Mouse (Mus musculus) ovary, postnatal 14 days (tissue): Measurements from ENCODE around the gene Znrf3.

Source experiments
- DNase-seq: peaks from one replicate; pipeline ENCODE4 v3.0.0; 2022; ENCODE audit warnings: low spot score

The Znrf3 gene

DNA sequence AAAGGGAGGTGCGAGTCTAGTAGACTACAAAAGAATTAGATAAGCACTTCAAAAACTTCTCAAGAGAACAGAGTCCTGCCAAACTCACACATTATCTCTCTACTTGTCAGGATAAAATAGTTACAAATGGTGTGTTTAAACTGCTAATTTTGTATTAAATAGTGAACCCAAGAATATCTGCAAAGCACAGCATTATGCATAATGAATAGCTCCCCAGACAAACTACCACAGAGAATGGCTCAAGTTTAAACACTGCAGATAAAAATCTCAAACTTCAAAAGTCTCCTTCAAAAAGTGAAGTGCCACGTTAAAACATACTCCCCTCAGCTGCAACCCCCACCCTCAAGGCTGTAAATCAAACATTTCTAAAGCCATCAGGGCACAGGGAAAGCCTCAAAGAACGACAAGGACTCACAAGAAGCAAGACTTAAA lies 2.0 kb downstream of the Znrf3 start:
- no peak for DNase-seq

GRCm38 (mm10) chr11:5437646-5438045 lies 7.0 kb downstream of the Znrf3 start:
- DNase-seq, result no peak

DNA sequence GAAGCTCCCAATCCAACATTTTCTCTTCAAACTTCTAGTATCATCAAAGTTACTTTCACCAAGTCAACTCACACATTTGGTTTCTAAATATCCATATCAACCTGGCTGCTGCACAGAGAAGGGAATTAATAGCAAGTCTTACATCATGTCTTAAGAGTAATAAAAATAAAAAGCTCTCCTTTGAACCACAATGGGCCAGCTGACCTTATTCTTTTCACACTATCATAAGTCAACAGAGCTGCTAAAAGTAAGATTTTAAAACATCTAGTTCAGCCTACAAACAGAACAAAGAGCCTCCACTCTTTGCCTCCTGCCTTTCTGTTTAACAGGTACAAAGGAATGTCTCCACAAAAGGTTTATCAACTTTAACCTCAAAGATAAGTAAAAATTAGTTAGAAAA lies 7.7 kb downstream of the Znrf3 start:
- DNase-seq, result no peak

DNA sequence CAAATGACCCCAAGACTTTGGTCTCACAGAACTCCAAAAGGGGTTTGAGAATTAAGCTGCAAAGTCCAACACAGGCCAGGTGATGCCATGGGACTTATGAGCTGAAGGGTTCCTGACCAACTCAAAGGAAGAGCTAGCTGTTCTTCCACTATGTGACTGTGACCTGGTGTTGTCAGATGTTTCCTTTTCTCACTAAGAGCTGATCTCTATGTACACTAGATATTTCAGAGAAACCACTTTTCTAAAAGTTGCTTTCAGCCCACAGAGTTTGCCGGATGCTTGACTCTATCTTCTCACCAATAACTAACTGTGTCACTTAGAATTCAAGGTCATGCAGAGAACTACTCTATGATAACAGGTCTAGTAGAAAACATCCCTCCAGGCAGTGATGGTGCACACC lies 9.2 kb downstream of the Znrf3 start:
- no peak for DNase-seq

DNA sequence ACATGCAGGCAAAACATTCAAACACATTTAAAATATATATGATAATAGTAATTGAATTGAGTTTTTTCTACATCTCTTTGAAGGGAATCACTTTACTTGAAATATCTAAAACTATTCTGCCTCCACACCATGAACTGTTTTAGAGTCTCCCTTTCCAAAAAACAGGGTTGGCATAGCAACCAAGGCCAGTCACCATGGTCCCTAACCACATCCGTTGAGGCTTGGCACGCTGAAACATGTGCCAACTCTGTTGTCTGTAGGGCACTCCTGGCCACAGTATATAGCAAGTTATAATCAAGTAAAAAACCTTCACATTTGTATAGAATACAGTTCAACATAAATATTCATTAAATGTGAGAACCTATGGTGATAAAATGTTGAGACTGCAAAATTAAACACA lies 12.3 kb downstream of the Znrf3 start:
- no peak for DNase-seq

GRCm38 (mm10) chr11:5430863-5431262 lies 13.8 kb downstream of the Znrf3 start:
- DNase-seq, result no peak

- no peak for DNase-seq
These were observed 15.1 kb downstream of the Znrf3 start for GRCm38 (mm10) chr11:5429396-5430190.

GRCm38 (mm10) chr11:5427251-5427650 lies 17.4 kb downstream of the Znrf3 start:
- no peak for DNase-seq

DNA sequence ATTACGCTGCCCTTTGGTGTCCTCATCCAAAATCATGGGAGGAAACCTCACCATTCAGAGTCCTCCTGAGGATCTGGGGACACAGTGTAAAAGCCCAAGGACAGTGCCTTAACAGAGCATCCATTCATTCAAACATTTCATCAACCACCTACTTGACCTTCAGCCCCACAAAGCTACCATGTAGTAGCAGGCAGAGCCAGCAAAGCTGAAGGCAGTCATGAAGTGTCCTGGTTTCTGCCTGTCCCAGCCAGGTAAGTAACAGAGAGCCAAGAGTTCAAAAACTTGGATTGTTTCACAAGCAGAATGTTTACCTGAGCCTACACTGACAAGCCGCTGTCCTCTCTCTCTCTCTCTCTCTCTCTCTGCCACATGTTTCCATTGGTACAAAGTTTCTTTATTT lies 18.3 kb downstream of the Znrf3 start:
- no peak for DNase-seq

DNA sequence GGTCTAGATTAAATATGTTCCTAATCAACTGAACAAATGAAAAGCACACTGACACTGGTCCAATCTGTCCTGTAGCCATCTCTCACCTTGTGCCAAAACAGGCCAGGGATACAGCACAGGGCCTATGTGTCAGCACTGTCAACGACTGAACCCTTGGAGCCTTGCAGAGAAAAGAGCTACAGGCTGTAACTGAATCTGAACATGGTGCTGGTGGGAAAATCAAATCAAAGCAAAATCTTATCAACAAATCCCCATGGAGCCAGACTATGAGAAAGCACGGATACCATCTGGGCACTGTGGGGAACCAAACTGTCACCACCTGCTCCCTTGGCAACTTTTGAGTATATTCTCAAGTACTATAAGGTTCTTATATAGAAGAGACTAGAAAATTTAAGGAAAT lies 19.5 kb downstream of the Znrf3 start:
- DNase-seq, result no peak

DNA sequence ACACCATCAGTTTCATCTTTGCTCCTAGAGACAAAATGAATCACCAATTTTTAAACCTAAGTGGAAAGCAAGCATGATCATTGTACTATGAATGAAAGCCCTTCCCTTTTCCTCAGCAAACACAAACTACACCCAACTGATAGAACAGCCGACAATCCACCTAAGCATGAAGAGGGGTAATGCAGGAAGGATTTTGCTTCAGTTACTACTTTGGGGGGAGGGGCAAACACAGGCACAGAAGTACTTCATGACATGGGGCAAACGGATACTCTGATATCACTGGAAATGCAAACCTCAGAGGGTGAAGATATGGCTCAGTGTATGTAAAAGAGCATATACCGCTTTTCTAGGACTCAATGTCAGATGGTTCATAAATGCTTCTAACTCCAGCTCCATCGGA lies 20.5 kb downstream of the Znrf3 start:
- no peak for DNase-seq

- DNase-seq, result no peak
These were observed 21.6 kb downstream of the Znrf3 start for GRCm38 (mm10) chr11:5423000-5423399.

- no peak for DNase-seq
These were observed 22.4 kb downstream of the Znrf3 start for GRCm38 (mm10) chr11:5422252-5422636.

- peak; percentile 29 for DNase-seq
These were observed 23.0 kb downstream of the Znrf3 start for GRCm38 (mm10) chr11:5421506-5422251.

GRCm38 (mm10) chr11:5415617-5416338 lies 28.9 kb downstream of the Znrf3 start:
- DNase-seq, result peak; percentile 17

GRCm38 (mm10) chr11:5414856-5415616 lies 29.6 kb downstream of the Znrf3 start:
- no peak for DNase-seq

- DNase-seq, result no peak
These were observed 31.9 kb downstream of the Znrf3 start for GRCm38 (mm10) chr11:5412644-5413190.

DNA sequence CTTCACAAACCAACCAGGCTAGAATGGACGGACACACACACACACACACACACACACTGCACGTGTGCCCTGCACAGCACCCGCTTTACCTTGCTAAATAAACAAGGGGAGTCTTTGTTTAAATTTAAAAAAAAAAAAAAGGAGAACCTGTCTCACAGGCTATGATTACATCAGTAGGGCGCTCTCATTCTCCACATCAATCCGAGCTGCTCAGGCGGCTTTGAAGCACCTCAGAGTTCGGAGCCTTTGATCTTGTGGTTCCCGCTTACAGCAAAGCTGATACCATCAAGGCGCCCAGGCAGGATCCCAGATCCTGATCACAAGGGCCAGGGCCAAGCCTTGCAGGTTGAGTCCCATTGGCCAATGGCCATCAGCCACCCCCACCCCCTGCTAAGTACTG lies 33.1 kb downstream of the Znrf3 start:
- no peak for DNase-seq

- no peak for DNase-seq
These were observed 40.5 kb downstream of the Znrf3 start for GRCm38 (mm10) chr11:5404180-5404579.

DNA sequence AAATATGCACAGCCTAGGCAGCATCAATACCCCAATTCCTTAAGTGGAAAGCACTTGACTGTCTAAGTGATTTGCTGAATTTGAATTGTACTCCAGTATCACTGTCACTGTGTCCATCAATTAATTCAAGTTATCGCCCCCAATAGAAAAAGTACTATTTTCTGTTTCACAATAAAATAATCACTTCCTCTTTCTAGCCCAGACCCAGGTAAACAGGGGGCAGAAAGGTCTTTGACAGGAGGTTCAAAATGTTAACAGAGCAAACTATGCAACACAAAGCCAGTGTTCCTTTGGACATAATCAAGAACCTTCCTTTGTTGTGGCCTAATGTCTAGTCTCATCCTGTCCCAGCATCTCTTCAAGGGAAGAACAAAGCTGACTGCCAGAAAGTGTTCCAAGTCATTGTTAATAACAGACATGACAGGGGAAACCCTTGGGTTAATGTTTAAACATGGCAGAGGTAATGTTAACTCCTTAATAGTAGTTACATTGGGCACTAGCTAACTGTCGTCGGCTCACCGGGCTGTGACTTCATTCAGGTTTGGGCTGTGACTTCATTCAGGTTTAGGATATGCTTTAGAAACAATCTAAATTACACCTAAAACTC lies 42.4 kb downstream of the Znrf3 start:
- no peak for DNase-seq

DNA sequence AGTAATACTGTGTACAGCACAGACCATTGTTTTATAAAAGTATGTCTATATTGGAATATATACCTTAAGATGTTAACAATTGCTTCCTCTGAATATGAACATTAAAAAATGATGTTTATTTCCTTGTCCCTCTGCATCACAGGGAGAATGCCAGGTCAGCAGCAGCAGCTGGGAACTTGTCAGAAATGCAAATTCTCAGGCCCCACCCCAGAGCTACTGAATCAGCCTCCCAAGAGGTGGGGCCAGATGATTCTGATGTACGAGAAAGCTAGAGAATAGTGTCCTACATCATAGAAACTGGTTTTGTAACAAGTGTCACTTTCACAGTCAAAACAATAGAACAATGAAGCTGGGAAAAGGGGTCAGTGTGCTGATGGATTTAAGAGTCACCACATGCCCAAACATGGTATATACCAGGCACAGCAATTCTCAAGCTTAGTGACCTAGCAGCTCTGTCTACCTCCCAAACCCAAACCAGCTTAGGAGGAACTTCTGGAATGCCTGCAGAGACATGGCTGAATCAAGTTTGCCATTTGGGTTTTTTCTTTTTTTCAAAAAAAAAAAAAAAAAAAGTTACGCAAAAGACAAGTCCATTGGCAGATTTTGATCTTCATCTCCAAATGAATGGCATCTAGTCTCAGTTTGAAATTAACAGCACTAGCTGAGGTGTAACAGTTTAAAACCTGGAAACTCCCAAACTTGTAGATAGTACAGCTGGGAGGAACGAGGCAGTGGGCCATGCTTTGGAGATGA lies 46.2 kb downstream of the Znrf3 start:
- DNase-seq, result no peak
